Mouse (Mus musculus) kidney, adult 2 months (tissue): ENCODE measurements around the gene Dpy19l3. TPM values are rescaled to one million over a fixed set of nuclear protein-coding genes. Genes with fewer than 3 reads are reported as not detected.

Experiments used
- DNase-seq: peaks from one replicate; pipeline ENCODE4 v3.0.0; 2021
- H3K27ac ChIP-seq: fragments of 200-500 bp; 2 replicates; pipeline ENCODE4 v1.5.1; 2012; ENCODE audit warnings: low read depth, low read length, control low read depth, inconsistent platforms; ENCODE audit not compliant: insufficient read depth
- H3K27me3 ChIP-seq: fragments of 200-500 bp; replicated peaks from 2 replicates; pipeline ENCODE4 v1.6.1; 2012; ENCODE audit warnings: mild to moderate bottlenecking, moderate library complexity, low read length, inconsistent platforms; ENCODE audit not compliant: control insufficient read depth, insufficient read depth
- H3K36me3 ChIP-seq: fragments of 200-500 bp; 2 replicates; pipeline ENCODE4 v1.6.1; 2012; ENCODE audit warnings: mild to moderate bottlenecking, moderate library complexity, low read length, inconsistent platforms; ENCODE audit not compliant: control insufficient read depth, insufficient read depth
- H3K4me1 ChIP-seq: fragments of 200-500 bp; 2 replicates; pipeline ENCODE4 v1.6.1; 2011; ENCODE audit warnings: low read length; ENCODE audit not compliant: control insufficient read depth, insufficient read depth
- H3K4me3 ChIP-seq: fragments of 200-500 bp; 2 replicates; pipeline ENCODE4 v1.5.1; 2011; ENCODE audit warnings: mild to moderate bottlenecking, low read depth, low read length, control low read depth; ENCODE audit not compliant: insufficient read depth
- CTCF ChIP-seq: fragments of 200-500 bp; conservative IDR thresholded peaks from 2 replicates; pipeline ENCODE4 v1.5.1; 2011; ENCODE audit warnings: low read depth, mild to moderate bottlenecking, control low read depth, low read length, moderate library complexity, mixed read lengths; ENCODE audit not compliant: insufficient read depth, insufficient read length
- POLR2A ChIP-seq: fragments of 200-500 bp; IDR thresholded peaks from one replicate; pipeline ENCODE4 v1.6.1; 2011; ENCODE audit warnings: low read depth, low read length, control low read depth
- WGBS: fragments of 180-500 bp; shearing (Covaris S2); methylation state at CpG from one replicate; pipeline ENCODE4 v1.1.7; 2018; 5-methylcytosine and 5-hydroxymethylcytosine counted together
- polyA plus RNA-seq: library from polyadenylated mRNA; depleted of rRNA; stranded (reverse); fragments of >200 nt; gene quantifications from 2 replicates; pipeline ENCODE4 v1.2.3, GENCODE M21; 2012

Gene Dpy19l3
- polyA plus RNA-seq, 1 experiment, result 5.8 TPM

DNA sequence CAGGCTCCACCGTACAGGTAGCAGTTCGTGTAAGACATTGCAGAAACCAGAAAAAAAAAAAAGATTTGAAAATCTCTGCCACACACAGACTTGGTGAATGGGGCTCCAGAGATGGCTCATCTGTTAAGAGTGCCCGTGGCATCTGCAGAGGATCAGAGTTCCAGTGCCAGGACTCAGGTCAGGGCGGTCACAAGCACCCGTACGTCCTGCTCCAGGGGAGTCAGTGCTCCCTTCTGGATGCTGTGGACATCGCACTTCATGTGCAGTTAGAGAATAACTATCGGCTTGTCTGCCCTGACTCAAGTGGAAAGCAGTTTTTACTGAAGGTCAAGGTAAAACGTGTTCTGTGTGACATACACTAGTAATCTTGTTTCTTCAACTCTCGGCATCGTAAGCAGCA is 10.2 kb upstream of the Dpy19l3 start:
- DNase-seq, result no peak
- no peak overlapping the region for H3K4me3 ChIP-seq
- H3K27ac ChIP-seq, result no peak overlapping the region
- TF ChIP-seq CTCF, result no peak
- no peaks in the 10 kb centered on the region for H3K36me3 ChIP-seq
- no peaks in the 10 kb centered on the region for H3K4me1 ChIP-seq
- no peaks in the 10 kb centered on the region for H3K27me3 ChIP-seq
- 83% methylated on average over 11 of the region's 11 CpGs for WGBS

DNA sequence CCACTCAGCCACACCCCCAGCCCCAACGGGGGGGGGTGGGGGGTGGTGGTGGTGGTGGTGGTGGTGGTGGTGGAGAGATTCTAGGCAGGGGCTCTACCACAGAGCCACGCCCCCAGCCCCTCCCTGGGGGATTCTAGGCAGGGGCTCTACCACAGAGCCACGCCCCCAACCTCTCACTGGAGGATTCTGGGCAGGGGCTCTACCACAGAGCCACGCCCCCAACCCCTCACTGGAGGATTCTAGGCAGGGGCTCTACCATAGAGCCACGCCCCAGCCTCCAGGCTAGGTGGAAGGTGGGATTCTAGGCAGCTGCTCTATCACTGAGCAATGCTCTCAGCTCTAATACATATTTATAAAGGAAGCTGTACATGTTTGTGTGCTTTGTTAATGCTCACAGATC is 7.5 kb upstream of the Dpy19l3 start:
- Histone ChIP-seq H3K4me3 (no peak overlapping the region), H3K27me3 (no peaks in the 10 kb centered on the region), H3K4me1 (no peaks in the 10 kb centered on the region), H3K36me3 (no peaks in the 10 kb centered on the region), H3K27ac (no peak overlapping the region)
- WGBS, result 71% methylated on average over 5 of the region's 5 CpGs
- DNase-seq, result no peak
- no peak for TF ChIP-seq CTCF
- TF ChIP-seq POLR2A, result no peak

DNA sequence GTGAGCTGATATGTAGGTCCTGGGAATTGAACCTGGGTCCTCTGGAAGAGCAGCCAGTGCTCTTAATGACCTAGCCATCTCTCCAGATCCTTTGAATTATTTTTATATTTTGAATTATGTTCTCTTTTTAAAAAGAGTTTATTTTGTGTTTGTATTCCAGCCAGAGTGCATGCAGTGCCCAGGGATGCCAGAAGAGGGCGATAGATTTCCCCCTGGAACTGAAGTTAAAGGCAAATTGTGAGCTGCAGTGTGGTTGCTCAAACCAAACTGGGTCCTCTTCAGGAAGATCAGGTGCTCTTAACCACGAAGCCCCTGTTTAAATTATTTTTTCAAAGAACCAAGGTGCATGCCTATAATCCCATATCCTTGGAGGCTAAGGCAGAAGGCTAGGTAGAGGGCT is 5.3 kb upstream of the Dpy19l3 start:
- peak; percentile 59 for TF ChIP-seq CTCF
- TF ChIP-seq POLR2A, result no peak
- no peak overlapping the region for H3K27ac ChIP-seq
- no peak overlapping the region for H3K4me3 ChIP-seq
- DNase-seq, result no peak
- 27% methylated on average over 2 of the region's 2 CpGs for WGBS
- no peaks in the 10 kb centered on the region for H3K4me1 ChIP-seq
- H3K27me3 ChIP-seq, result no peaks in the 10 kb centered on the region
- H3K36me3 ChIP-seq, result no peaks in the 10 kb centered on the region

DNA sequence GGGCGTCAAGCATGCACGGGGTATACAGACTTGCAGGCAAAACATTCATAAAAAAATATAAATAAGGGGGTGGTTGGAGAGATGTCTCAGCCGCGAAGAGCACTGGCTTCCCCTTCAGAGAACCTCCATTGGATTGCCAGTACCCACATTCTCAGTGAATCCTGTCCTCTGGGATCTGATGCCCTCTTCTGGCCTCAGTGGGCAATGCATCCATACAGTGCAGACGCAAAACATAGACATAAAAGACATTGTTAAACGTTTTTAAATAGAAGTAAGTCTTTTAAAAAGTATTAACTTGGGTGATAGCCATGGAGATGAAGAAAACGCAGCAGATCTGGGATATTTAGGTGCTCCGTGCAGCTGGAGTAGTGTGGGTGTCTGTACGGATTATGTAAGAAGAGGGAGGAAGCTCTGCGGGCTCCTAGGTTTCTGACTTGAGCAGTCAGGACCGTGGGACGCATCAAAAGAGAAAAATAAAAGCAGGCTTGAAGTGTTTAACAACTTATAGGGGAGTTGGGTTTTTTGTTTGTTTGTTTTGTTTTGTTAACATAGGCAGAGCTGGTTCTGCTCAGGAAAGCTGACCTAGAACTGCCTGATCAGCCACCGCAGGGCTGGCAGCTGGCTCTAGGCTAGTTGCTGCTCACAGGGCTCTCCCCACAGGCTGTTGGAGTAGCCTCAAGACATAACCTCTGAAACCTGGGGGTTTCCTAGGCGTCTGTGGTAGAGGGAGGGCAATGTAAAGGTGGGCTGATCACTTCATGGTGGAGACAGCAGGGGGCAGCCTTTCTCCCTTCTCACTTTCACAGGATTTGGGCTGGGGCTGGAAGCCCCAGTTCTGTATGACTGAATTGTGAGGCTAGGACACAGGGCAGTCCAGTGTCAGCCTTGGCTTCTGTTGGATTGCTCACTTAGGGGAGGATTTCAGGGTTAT is 2.5 kb upstream of the Dpy19l3 start:
- Histone ChIP-seq H3K36me3 (no peaks in the 10 kb centered on the region), H3K4me3 (no peak overlapping the region), H3K27me3 (no peaks in the 10 kb centered on the region), H3K4me1 (no peaks in the 10 kb centered on the region), H3K27ac (no peak overlapping the region)
- no peak for TF ChIP-seq POLR2A
- peak; percentile 56 for TF ChIP-seq CTCF
- DNase-seq, result no peak
- 43% methylated on average over 14 of the region's 14 CpGs for WGBS

DNA sequence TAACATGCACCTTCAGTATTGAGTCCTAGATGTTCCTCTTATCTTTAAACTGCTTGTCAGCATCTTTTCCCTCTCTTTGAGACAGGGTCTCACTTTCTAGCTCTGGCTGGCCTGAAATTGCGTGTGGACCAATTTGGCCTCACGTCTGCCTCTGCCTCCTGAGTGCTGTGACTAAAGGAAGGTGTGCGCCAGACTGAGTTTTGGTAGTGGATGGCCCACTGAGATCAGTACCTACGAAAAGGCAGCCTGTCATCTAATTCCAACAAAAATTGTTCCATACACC is 573 bp upstream of the Dpy19l3 start:
- H3K4me3 ChIP-seq, result peak overlapping the region; percentile 95
- H3K36me3 ChIP-seq, result no peaks in the 10 kb centered on the region
- TF ChIP-seq POLR2A, result no peak
- TF ChIP-seq CTCF, result no peak
- WGBS, result 77% methylated on average over 4 of the region's 4 CpGs
- H3K27me3 ChIP-seq, result no peaks in the 10 kb centered on the region
- peak overlapping the region; percentile 53; the same call in 1 of the 2 replicates for H3K27ac ChIP-seq
- DNase-seq, result no peak
- H3K4me1 ChIP-seq, result no peaks in the 10 kb centered on the region

DNA sequence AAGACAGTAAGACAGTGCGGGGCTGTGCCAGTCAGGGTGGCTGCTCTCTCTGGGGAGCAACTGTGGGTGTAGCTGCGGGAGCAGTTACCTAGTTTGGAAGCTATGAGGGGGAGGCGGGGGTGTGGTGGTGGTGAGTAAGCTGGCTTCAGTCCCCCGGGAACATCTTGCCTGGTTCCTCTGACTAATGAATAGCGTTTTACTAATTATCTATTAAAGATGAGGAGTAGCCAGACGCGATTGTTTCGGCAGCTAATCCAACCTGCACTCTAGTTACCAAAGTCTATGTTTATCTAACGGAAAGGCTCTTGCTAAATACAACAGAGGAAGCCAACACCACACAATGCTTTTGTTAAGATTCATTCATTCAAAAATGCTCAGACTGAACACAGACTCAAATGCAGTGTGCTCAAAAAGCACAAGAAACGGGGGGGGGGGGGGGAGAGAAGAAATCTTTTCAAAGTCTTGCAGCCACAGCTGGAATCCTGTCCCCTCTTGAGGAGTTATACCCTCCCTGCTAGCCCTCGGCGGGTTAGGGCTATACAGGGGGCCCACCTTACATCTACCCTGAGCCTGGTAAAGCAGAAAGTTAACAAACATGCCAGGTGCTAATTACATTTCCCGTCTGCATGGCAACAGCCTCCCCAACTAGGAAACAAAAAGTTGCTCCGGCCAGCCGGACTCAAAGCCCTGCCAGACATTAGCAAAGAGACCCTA is 778 bp downstream of the Dpy19l3 start:
- Histone ChIP-seq H3K27ac (no peak overlapping the region), H3K36me3 (no peaks in the 10 kb centered on the region), H3K4me3 (peak overlapping the region; percentile 95), H3K4me1 (no peaks in the 10 kb centered on the region), H3K27me3 (no peaks in the 10 kb centered on the region)
- TF ChIP-seq POLR2A (no peak), CTCF (no peak)
- WGBS, result 8% methylated on average over 15 of the region's 15 CpGs
- DNase-seq, result no peak

DNA sequence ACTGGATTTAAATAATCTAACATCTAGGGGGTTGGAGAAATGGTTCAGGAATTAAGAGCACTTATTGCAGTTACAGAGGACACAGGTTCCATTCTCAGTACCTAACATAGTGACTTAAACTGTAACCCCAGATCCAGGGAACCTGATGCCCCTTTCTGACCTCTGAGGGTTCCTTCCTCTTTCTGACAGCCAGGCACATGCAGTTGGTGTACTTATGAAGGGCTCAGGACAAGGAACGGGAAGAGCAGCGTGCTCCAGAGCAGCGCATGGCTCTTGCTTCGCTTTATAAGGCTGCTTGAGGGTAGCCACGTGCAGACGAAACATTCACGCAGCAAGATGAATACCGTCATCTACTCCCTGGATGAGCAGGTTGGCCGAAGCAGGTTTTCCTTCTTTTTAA is 3.4 kb downstream of the Dpy19l3 start:
- Histone ChIP-seq H3K4me3 (no peak overlapping the region), H3K36me3 (no peaks in the 10 kb centered on the region), H3K27ac (no peak overlapping the region), H3K4me1 (no peaks in the 10 kb centered on the region), H3K27me3 (no peaks in the 10 kb centered on the region)
- TF ChIP-seq CTCF (no peak), POLR2A (no peak)
- DNase-seq, result no peak
- 96% methylated on average over 9 of the region's 9 CpGs for WGBS
